Mouse (Mus musculus) C2C12 (cell line): ENCODE measurements around the gene Csdc2.

Experiments used
- CEBPB ChIP-seq: IDR thresholded peaks from one replicate; pipeline ENCODE4 v1.6.1; 2011; ENCODE audit warnings: low read depth, mild to moderate bottlenecking, control low read depth, moderate library complexity
- CTCF ChIP-seq: IDR thresholded peaks from one replicate; pipeline ENCODE4 v1.5.1; 2011; ENCODE audit not compliant: control insufficient read depth, insufficient read depth, insufficient read length
- MAX ChIP-seq: IDR thresholded peaks from one replicate; pipeline ENCODE4 v1.6.1; 2011; ENCODE audit warnings: mild to moderate bottlenecking, control low read depth
- MYOG ChIP-seq: IDR thresholded peaks from one replicate; pipeline ENCODE4 v1.6.1; 2011; ENCODE audit not compliant: control insufficient read depth, insufficient read length; ENCODE audit errors: extremely low read depth
- USF1 ChIP-seq: IDR thresholded peaks from one replicate; pipeline ENCODE4 v1.6.1; 2011; ENCODE audit warnings: low read depth, mild to moderate bottlenecking, control low read depth, moderate library complexity

- TF ChIP-seq CTCF: no peak
- TF ChIP-seq USF1: no peak
- no peak for TF ChIP-seq CEBPB
- no peak for TF ChIP-seq MAX
- no peak for TF ChIP-seq MYOG
These were observed 19.4 kb upstream of the Csdc2 start for GRCm38 (mm10) chr15:81917201-81917600.
